16 mouse cellular contexts compared by ENCODE assay signal in the genomic region with DNA sequence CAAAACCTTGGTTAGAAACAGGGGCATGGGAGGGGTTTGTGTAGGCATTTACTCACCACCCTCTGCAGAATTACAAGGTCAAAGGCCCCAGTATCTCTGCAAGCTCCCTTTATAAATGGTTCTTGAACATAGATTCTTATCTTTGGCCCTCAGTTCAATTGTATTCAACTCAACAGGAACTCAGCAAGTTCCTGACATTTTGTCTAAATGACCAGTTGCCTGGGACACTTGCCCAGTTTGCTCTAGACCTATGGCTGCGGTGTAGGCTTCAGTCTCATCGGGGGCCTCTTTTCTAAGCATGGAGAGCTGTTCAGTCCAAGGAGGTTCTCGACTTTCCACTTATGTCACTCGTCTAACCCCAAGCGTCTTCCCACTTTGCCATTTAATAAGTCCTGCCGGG. TPM values are rescaled to one million over a fixed set of nuclear protein-coding genes. Genes with fewer than 3 reads are reported as not detected.
DNase-seq lines count a peak whose midpoint lies in the region; TF ChIP-seq lines count a peak whose summit lies in the region.
"Had no signal": no experiment of that assay in that cellular context is flagged by ENCODE, and none has a peak within 500 bp of the region (broad histone marks: within the 10 kb centered on the region; RNA-seq: fewer than 3 reads in every experiment).

No protein-coding gene starts in this region.

- TF ChIP-seq POLR2A in testis, adult 2 months (IDR thresholded peaks at IDR 0.05; ENCODE audit: control insufficient read depth, low read depth, low read length): no peak

- no peak overlapping the region for H3K27ac ChIP-seq in testis, adult 2 months (ENCODE audit: control insufficient read depth, insufficient read depth, low read depth, low read length)
- H3K27ac ChIP-seq: embryonic facial prominence, embryonic 13.5 days; forebrain, embryonic 15.5 days; hindbrain, embryonic 12.5 days; midbrain, embryonic 15.5 days had no signal

- H3K36me3 ChIP-seq in testis, adult 2 months (ENCODE audit: control insufficient read depth, insufficient read depth, low read length): no peaks in the 10 kb centered on the region
- H3K36me3 ChIP-seq: embryonic facial prominence, embryonic 13.5 days; forebrain, embryonic 15.5 days; hindbrain, embryonic 12.5 days; midbrain, embryonic 15.5 days had no signal

- H3K4me3 ChIP-seq in testis, adult 2 months (ENCODE audit: control insufficient read depth, low read depth, low read length): peak overlapping the region; percentile 62
- H3K4me3 ChIP-seq: embryonic facial prominence, embryonic 13.5 days; forebrain, embryonic 15.5 days; hindbrain, embryonic 12.5 days; midbrain, embryonic 15.5 days had no signal

- H3K27me3 ChIP-seq in testis, adult 2 months (ENCODE audit: control insufficient read depth, insufficient read depth, low read length): no peaks in the 10 kb centered on the region
- H3K27me3 ChIP-seq: midbrain, embryonic 15.5 days had no signal

- TF ChIP-seq CTCF in testis, adult 2 months (IDR thresholded peaks at IDR 0.05; ENCODE audit: control insufficient read depth, insufficient read depth, insufficient replicate concordance, low read depth, low read length): no peak

- peaks cover 11% of the 10 kb centered on the region for H3K4me1 ChIP-seq in testis, adult 2 months (ENCODE audit: control insufficient read depth, insufficient read depth, low read length)

- DNase-seq in adrenal gland, postnatal 14 days: peak; percentile 16
- DNase-seq in adrenal gland, adult 8-10 months: no peak
- no peak for DNase-seq in testis, postnatal 14 days (ENCODE audit: low spot score)
- peak; percentile 60 for DNase-seq in kidney, postnatal 10 days
- peak; percentile 75 for DNase-seq in lung, postnatal 36 days
- no peak for DNase-seq in ovary, postnatal 14 days (ENCODE audit: low spot score)
- DNase-seq in thymus, postnatal 36 days: no peak
- DNase-seq: cerebellum, postnatal 36 days; gastrocnemius, postnatal 14 days; right cerebral cortex, adult 18-20 months; thymus, adult 18-20 months had no signal

RNA-seq across cellular contexts. Expression of a gene that starts 1.5 kb away (rescaled TPM):
- total RNA-seq in adrenal gland, postnatal 14 days (2021): 18.4 and 24.1 TPM in 2 replicates
- 10 to 100 TPM; 15.8 to 23.0 (median 20.3) TPM for total RNA-seq in adrenal gland, adult 8-10 months (2022)
- 3.3 and 4.5 TPM in 2 replicates for polyA plus RNA-seq in testis, adult 2 months (2012; rRNA removed)

Comparison
In these comparisons a context has a peak if more than half of its experiments do, and no peak if none do; other contexts are left out.
1. DNase-seq: peak in adrenal gland, postnatal 14 days (single experiment), kidney, postnatal 10 days (single experiment) and lung, postnatal 36 days (single experiment); none in adrenal gland, adult 8-10 months (single experiment), testis, postnatal 14 days (single experiment), ovary, postnatal 14 days (single experiment) and thymus, postnatal 36 days (0 of 2).